Mouse (Mus musculus) forebrain, embryonic 14.5 days (tissue): ENCODE results near the gene Tmem176b. TPM values are rescaled to one million over a fixed set of nuclear protein-coding genes. Genes with fewer than 3 reads are reported as not detected.

Experiments
- ATAC-seq: fragments of 200-750 bp; cut with Nextera tagmentation; 2 replicates; pipeline ENCODE4 v1.8.0; 2017; ENCODE audit warnings: mild to moderate bottlenecking, moderate library complexity
- DNase-seq: peaks from one replicate; pipeline ENCODE4 v3.0.0-alpha.2; 2015; ENCODE audit warnings: low spot score
- H3K27ac ChIP-seq: fragments of 300-500 bp; sonication (generic); 2 replicates; pipeline ENCODE4 v1.5.1; 2014; ENCODE audit warnings: low read depth, mild to moderate bottlenecking, control low read depth, low read length, moderate library complexity
- H3K27me3 ChIP-seq: fragments of 300-500 bp; sonication (generic); replicated peaks from 2 replicates; pipeline ENCODE4 v1.6.1; 2014; ENCODE audit warnings: low read length, control low read depth, mixed read lengths; ENCODE audit not compliant: control insufficient read depth, insufficient read depth
- H3K36me3 ChIP-seq: fragments of 300-500 bp; sonication (generic); 2 replicates; pipeline ENCODE4 v1.6.1; 2014; ENCODE audit warnings: low read length, control low read depth; ENCODE audit not compliant: control insufficient read depth, insufficient read depth
- H3K4me1 ChIP-seq: fragments of 300-500 bp; sonication (generic); 2 replicates; pipeline ENCODE4 v1.6.1; 2014; ENCODE audit warnings: antibody characterized with exemption, low read length, control low read depth; ENCODE audit not compliant: control insufficient read depth, insufficient read depth
- H3K4me2 ChIP-seq: fragments of 300-500 bp; sonication (generic); 2 replicates; pipeline ENCODE4 v1.6.1; 2014; ENCODE audit warnings: mild to moderate bottlenecking, control low read depth, low read length
- H3K4me3 ChIP-seq: fragments of 300-500 bp; sonication (generic); 2 replicates; pipeline ENCODE4 v1.5.1; 2014; ENCODE audit warnings: low read depth, low read length, control low read depth
- H3K9ac ChIP-seq: fragments of 300-500 bp; sonication (generic); 2 replicates; pipeline ENCODE4 v1.6.1; 2014; ENCODE audit warnings: mild to moderate bottlenecking, low read length, control low read depth, moderate library complexity
- H3K9me3 ChIP-seq: fragments of 300-500 bp; sonication (generic); replicated peaks from 2 replicates; pipeline ENCODE4 v1.6.1; 2016; ENCODE audit warnings: low read length, control low read depth, mixed read lengths; ENCODE audit not compliant: control insufficient read depth
- WGBS: fragments of 180-500 bp; shearing (Covaris S2); extraction: QIAGEN DNeasy Blood & Tissue Kit; methylation state at CpG from one replicate; pipeline ENCODE4 v1.1.7; 2014; 5-methylcytosine and 5-hydroxymethylcytosine counted together
- polyA plus RNA-seq: library from polyadenylated mRNA; unstranded; fragments of >200 nt; fragmentation: Nextera tagmentation; extraction: Ambion mirVana; gene quantifications from 2 replicates; pipeline ENCODE4 v1.2.1, GENCODE M21; 2014

The Tmem176b gene
- polyA plus RNA-seq, 1 experiment from 2014 or later, result 131 TPM

DNA sequence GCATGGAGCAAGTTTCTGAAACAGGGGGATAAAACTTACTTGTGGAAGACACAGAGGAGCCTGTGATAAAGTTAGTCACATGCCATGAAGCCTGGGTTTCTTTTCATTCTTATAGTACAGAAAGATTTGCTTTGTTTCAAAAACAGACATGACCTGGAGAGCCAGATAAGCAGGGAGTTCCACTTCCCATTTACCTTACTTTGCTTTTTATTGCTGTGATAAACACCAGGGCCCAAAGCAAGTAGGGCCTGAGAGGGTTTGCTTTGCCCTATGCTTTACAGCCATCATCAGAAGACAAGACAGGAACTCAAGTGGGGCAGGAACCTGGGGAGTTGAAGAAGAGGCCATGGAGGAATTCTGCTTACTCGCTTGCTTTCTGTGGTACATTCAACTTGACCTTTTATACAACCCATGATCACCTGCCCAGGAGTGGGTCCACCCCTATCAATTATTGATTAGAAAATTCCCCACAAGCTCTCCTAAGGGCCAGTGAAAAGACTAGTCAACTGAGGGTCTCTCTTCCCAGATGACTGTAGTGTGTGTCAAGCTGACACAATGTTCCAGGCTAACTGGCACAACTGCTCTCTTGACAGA, 24.0 kb upstream of the Tmem176b start:
- Histone ChIP-seq H3K27me3 (peaks cover 27% of the 10 kb centered on the region), H3K36me3 (no peaks in the 10 kb centered on the region), H3K4me2 (no peak overlapping the region), H3K27ac (no peak overlapping the region), H3K9ac (no peak overlapping the region), H3K4me3 (no peak overlapping the region), H3K4me1 (peaks cover 6% of the 10 kb centered on the region), H3K9me3 (no peaks in the 10 kb centered on the region)
- ATAC-seq (no peak), DNase-seq (no peak)
- 86% methylated on average over 1 of the region's 1 CpGs for WGBS

DNA sequence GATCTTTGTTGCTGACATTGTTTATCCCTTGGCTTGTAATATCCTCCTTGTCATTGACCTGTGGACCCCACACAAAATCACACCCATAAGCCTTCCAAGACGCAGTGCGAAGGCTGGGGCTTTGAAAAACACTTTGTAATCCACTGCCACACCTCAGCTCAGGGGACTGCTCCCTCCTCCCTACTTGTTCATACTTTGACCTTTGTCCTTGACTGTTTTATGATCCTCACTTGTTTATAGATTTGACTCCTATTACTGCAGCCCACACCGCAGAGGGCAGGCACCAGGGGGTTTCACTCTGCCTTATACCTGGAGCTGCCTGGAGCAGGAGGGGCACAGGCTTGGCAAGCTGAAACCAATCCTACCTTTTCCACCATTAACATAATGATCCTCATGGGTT, 23.4 kb upstream of the Tmem176b start:
- ATAC-seq (no peak), DNase-seq (no peak)
- Histone ChIP-seq H3K27me3 (peaks cover 23% of the 10 kb centered on the region), H3K4me3 (no peak overlapping the region), H3K9me3 (no peaks in the 10 kb centered on the region), H3K4me2 (no peak overlapping the region), H3K36me3 (no peaks in the 10 kb centered on the region), H3K4me1 (peaks cover 6% of the 10 kb centered on the region), H3K9ac (no peak overlapping the region), H3K27ac (no peak overlapping the region)
- 86% methylated on average over 3 of the region's 3 CpGs for WGBS

GRCm38 (mm10) chr6:48864181-48864580, 22.9 kb upstream of the Tmem176b start:
- ATAC-seq, result no peak
- no peaks in the 10 kb centered on the region for H3K9me3 ChIP-seq
- H3K36me3 ChIP-seq, result no peaks in the 10 kb centered on the region
- no peak overlapping the region for H3K27ac ChIP-seq
- H3K4me3 ChIP-seq, result no peak overlapping the region
- H3K4me1 ChIP-seq, result peaks cover 6% of the 10 kb centered on the region
- H3K9ac ChIP-seq, result no peak overlapping the region
- no peak overlapping the region for H3K4me2 ChIP-seq
- DNase-seq, result no peak
- H3K27me3 ChIP-seq, result peaks cover 21% of the 10 kb centered on the region
- WGBS, result 66% methylated on average over 3 of the region's 3 CpGs

DNA sequence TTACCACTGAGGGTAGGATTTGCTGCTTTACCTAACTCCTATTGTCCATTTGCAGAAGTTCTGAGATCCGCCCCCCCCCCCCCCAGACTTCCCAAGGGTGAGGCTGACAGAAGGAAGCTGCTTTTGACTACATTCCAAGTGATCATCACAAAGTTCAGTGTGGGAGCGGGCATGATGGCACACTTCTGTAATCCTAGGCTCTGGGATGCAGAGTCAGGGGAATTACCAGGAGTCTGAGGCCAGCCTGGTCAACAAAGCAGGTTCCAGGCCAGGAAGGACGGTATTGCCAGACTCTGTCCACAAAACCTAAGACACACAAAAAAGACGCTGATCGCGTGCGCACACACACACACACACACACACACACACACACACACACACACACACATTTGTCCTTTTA, 22.2 kb upstream of the Tmem176b start:
- H3K9me3 ChIP-seq, result no peaks in the 10 kb centered on the region
- no peak overlapping the region for H3K27ac ChIP-seq
- 92% methylated on average over 7 of the region's 7 CpGs for WGBS
- H3K27me3 ChIP-seq, result peaks cover 17% of the 10 kb centered on the region
- no peaks in the 10 kb centered on the region for H3K36me3 ChIP-seq
- H3K9ac ChIP-seq, result no peak overlapping the region
- DNase-seq (no peak), ATAC-seq (no peak)
- H3K4me2 ChIP-seq, result no peak overlapping the region
- peaks cover 6% of the 10 kb centered on the region for H3K4me1 ChIP-seq
- H3K4me3 ChIP-seq, result no peak overlapping the region

DNA sequence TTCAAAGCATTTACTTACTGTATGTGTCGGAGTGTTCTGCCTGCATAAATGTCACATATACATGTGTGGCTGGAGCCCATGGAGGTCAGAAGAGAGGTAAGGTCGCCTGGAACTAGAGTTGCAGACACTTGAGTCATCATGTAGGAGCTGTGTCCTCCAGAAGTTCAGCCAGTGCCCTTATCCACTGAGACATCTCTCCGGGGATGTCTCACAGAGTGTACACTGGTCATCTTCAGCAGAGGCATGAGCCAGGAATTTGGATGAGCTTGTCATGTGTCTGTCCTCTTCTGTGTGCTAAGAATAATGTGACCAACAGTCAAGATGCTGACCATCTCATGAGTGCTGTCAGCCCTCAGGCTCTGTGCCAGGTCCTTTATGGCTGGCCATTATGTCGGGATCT, 21.5 kb upstream of the Tmem176b start:
- ATAC-seq, result no peak
- no peak overlapping the region for H3K4me2 ChIP-seq
- H3K27me3 ChIP-seq, result peaks cover 12% of the 10 kb centered on the region
- H3K9ac ChIP-seq, result no peak overlapping the region
- no peaks in the 10 kb centered on the region for H3K36me3 ChIP-seq
- H3K9me3 ChIP-seq, result no peaks in the 10 kb centered on the region
- WGBS, result 79% methylated on average over 4 of the region's 4 CpGs
- peaks cover 6% of the 10 kb centered on the region for H3K4me1 ChIP-seq
- no peak overlapping the region for H3K4me3 ChIP-seq
- no peak for DNase-seq
- H3K27ac ChIP-seq, result no peak overlapping the region

DNA sequence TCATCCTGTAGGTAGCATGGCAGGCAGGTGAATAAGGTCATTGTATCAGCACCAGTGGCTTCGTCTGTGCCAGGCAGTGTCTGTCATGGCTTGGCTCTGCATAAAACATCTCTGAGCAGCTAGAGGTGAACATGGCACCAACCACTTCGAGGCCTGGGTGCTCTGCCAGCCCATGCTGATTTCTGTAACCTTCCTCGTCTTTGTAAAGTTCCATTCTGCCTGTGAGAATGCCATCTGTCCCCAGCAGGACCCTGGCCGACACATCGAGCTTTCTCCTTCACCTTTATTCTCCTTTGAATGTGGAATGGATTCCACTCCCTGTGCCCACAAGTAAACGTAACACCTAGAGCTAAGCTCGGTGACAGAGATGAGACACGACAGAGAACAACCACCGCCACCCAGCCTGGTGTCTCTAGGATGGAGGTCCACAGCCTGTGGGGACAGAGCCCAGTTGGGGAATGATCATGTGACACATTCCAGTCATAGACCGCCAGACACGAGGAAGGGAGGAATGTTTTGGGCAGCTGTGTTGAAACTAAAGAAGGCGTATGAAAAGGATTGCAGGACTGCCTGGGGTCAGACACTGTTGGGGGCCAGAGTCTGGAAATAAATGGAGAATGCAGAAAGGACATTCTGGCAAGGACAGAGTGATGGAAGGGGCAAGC, 20.5 kb upstream of the Tmem176b start:
- DNase-seq (no peak), ATAC-seq (no peak)
- Histone ChIP-seq H3K27ac (no peak overlapping the region), H3K36me3 (no peaks in the 10 kb centered on the region), H3K27me3 (peaks cover 11% of the 10 kb centered on the region), H3K4me2 (no peak overlapping the region), H3K9me3 (no peaks in the 10 kb centered on the region), H3K9ac (no peak overlapping the region), H3K4me1 (no peaks in the 10 kb centered on the region; the same call in 1 of the 2 replicates), H3K4me3 (no peak overlapping the region)
- 67% methylated on average over 12 of the region's 12 CpGs for WGBS

DNA sequence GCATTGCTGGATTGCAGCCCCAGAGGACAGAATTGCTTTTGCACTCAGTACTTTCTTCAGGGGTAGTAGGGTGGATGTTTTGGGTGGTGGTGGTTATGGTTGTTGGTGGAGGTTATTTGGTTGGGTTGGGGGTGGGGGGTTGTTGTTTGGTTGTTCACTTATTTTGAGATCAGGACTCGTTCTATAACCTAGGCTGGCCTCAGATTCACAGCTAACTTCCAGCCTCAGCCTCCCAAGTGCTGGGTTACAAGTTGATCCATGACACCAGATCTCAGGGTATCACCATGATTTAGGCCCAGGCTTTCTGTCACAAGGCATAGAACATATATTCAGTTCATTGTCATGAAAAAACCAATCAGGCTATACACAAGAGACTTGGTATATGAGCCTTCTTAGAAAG, 19.6 kb upstream of the Tmem176b start:
- no peaks in the 10 kb centered on the region; the same call in 1 of the 2 replicates for H3K4me1 ChIP-seq
- no peak overlapping the region for H3K4me2 ChIP-seq
- H3K36me3 ChIP-seq, result no peaks in the 10 kb centered on the region
- 78% methylated on average over 1 of the region's 1 CpGs for WGBS
- ATAC-seq (no peak), DNase-seq (no peak)
- H3K9me3 ChIP-seq, result no peaks in the 10 kb centered on the region
- no peak overlapping the region for H3K9ac ChIP-seq
- no peak overlapping the region for H3K4me3 ChIP-seq
- peaks cover 11% of the 10 kb centered on the region for H3K27me3 ChIP-seq
- no peak overlapping the region for H3K27ac ChIP-seq

DNA sequence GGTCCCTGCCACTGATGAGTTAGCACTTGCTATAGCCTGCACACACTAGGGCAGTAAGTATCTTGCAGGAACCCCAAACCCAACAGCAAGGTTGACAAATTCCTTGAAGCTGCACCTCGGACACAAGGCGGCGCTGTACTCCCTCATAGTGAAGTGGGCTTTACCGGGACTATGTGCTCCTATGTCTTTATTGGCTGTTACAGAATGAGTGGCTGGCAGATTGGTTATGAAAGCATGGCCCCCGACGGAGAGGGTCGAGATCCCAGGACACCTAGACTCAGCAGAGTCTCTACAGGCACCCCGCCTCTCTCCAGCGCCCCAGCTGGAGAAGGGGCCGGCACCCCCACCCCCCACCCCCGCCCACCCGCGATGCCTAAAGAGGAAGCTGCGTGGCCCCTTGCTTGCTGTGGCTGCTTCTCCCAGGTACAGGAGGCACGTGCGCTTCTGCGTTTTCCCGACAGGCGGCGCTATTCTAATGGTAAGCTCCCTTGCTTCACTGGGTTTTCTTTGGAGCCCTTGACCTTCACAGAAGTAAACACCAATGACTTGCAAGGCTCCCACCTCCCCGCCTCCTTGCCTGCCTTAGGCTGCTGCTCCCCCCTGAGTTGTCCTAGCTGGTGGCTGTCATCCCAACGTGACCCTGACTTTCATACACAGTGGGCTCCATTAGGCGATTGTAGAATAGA, 19.0 kb upstream of the Tmem176b start:
- Histone ChIP-seq H3K27ac (no peak overlapping the region), H3K36me3 (no peaks in the 10 kb centered on the region), H3K9me3 (no peaks in the 10 kb centered on the region), H3K4me3 (no peak overlapping the region), H3K27me3 (peaks cover 11% of the 10 kb centered on the region), H3K4me1 (no peaks in the 10 kb centered on the region; the same call in 1 of the 2 replicates), H3K4me2 (peak overlapping the region; percentile 32; the same call in 1 of the 2 replicates), H3K9ac (no peak overlapping the region)
- DNase-seq, result peak; percentile 73
- ATAC-seq, result peak; percentile 46; the same call in 1 of the 2 replicates
- 10% methylated on average over 23 of the region's 23 CpGs for WGBS
